Mouse (Mus musculus): Measurements from ENCODE around the gene Col27a1. TPM values are rescaled to one million over a fixed set of nuclear protein-coding genes. Genes with fewer than 3 reads are reported as not detected.

Gene Col27a1
- polyA plus RNA-seq, 1 experiment from 2014 or later: 0.04 TPM

GRCm38 (mm10) chr4:63373404-63373803 lies 159.6 kb downstream of the Col27a1 start:
- peaks cover 95% of the 10 kb centered on the region for H3K36me3 ChIP-seq (ENCODE audit: inconsistent target)
- no peaks in the 10 kb centered on the region for H3K79me2 ChIP-seq (ENCODE audit: inconsistent target)
- WGBS (ENCODE audit: missing documents): 96% methylated on average over 8 of the region's 8 CpGs
- no peak overlapping the region for H3K4me3 ChIP-seq (ENCODE audit: inconsistent target)
- H3K27ac ChIP-seq: no peak overlapping the region

DNA sequence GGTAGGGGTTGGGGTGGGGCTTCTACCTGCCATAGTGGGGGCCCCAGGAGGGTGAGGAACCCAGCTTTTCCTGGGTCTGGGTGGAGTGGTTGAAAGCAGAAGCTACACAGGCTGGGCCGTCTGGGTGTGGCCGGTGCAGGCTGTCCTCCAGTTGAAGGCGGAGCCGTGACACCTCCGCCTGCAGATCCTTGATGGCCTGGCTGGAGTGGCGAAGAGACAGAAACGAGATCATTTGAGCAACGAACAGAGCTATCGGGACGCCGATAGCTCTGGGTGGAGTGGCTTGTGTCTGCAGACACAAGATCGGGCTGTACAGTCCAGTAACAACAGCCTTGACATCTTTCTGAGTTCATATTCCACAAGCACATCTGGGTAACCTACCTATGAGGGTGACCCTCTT lies 160.5 kb downstream of the Col27a1 start:
- Histone ChIP-seq H3K36me3 (ENCODE audit: inconsistent target) (peaks cover 98% of the 10 kb centered on the region), H3K4me3 (ENCODE audit: inconsistent target) (no peak overlapping the region), H3K79me2 (ENCODE audit: inconsistent target) (no peaks in the 10 kb centered on the region), H3K27ac (no peak overlapping the region)
- WGBS (ENCODE audit: missing documents): 82% methylated on average over 12 of the region's 12 CpGs

DNA sequence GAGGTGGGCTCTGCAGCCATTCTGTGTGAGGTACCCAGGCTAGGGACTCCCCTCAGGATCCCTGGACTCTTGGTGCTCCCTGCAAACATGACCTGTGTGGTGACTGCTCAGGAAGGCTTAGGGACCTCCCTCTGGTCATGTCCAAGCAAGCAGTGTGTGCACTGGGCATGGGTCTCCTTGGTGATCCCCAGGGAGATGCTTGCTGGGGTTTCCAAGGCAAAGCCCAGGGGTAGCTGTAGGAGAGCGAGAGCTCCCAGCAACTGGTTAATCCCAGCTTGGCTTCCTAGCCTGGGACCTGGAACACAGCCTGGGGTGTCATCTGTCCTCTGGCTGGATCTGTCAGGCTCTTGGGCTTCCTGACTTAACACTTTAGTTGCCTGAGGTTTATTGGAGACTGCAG lies 161.6 kb downstream of the Col27a1 start:
- Histone ChIP-seq H3K36me3 (ENCODE audit: inconsistent target) (peaks cover 98% of the 10 kb centered on the region), H3K4me3 (ENCODE audit: inconsistent target) (no peak overlapping the region), H3K27ac (no peak overlapping the region), H3K79me2 (ENCODE audit: inconsistent target) (no peaks in the 10 kb centered on the region)
- WGBS (ENCODE audit: missing documents): 100% methylated on average over 1 of the region's 1 CpGs

DNA sequence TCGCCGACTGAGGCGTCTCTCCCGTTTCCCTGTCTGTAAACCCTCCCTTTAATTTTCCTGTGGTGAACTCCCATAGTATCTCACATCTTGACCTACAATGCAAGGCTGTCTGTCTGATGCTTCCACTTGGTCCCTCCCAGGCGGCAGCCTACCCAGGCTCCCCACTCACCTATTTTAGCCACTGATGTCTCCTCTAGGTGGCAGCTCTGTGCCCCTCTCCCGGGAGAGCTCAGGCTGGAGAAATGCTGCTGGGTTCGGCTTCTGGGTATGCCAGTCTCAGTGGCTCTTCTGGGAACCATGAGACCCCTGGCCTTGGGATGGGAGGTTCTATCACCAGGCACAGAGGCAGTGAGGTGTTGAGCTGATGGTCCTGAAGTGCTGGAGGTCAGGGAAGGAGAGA lies 163.7 kb downstream of the Col27a1 start:
- Histone ChIP-seq H3K27ac (no peak overlapping the region), H3K36me3 (ENCODE audit: inconsistent target) (peaks cover 99% of the 10 kb centered on the region), H3K4me3 (ENCODE audit: inconsistent target) (no peak overlapping the region), H3K79me2 (ENCODE audit: inconsistent target) (no peaks in the 10 kb centered on the region)
- 79% methylated on average over 7 of the region's 7 CpGs for WGBS (ENCODE audit: missing documents)

GRCm38 (mm10) chr4:63382676-63383369 lies 169.0 kb downstream of the Col27a1 start:
- peaks cover 88% of the 10 kb centered on the region for H3K36me3 ChIP-seq (ENCODE audit: inconsistent target)
- H3K4me3 ChIP-seq (ENCODE audit: inconsistent target): no peak overlapping the region
- peaks cover 25% of the 10 kb centered on the region for H3K79me2 ChIP-seq (ENCODE audit: inconsistent target)
- 100% methylated on average over 4 of the region's 4 CpGs for WGBS (ENCODE audit: missing documents)
- H3K27ac ChIP-seq: no peak overlapping the region

GRCm38 (mm10) chr4:63383474-63383873 lies 169.7 kb downstream of the Col27a1 start:
- peaks cover 32% of the 10 kb centered on the region for H3K79me2 ChIP-seq (ENCODE audit: inconsistent target)
- H3K36me3 ChIP-seq (ENCODE audit: inconsistent target): peaks cover 86% of the 10 kb centered on the region
- 96% methylated on average over 12 of the region's 12 CpGs for WGBS (ENCODE audit: missing documents)
- H3K4me3 ChIP-seq (ENCODE audit: inconsistent target): no peak overlapping the region
- no peak overlapping the region for H3K27ac ChIP-seq

GRCm38 (mm10) chr4:63384262-63384661 lies 170.5 kb downstream of the Col27a1 start:
- H3K27ac ChIP-seq: no peak overlapping the region
- peaks cover 78% of the 10 kb centered on the region for H3K36me3 ChIP-seq (ENCODE audit: inconsistent target)
- no peak overlapping the region for H3K4me3 ChIP-seq (ENCODE audit: inconsistent target)
- H3K79me2 ChIP-seq (ENCODE audit: inconsistent target): peaks cover 40% of the 10 kb centered on the region
- WGBS (ENCODE audit: missing documents): 92% methylated on average over 4 of the region's 4 CpGs

Other genes starting within 250 kb of the Col27a1 start
- 0.05 TPM in 1 of 3 replicates, not detected in the others for gene Zfp618, start 248.4 kb upstream of the Col27a1 start, polyA plus RNA-seq (2018)
- gene Ambp, start 59.2 kb upstream of the Col27a1 start, polyA plus RNA-seq (2018): not detected in 3 replicates
- not detected in 3 replicates for gene Kif12, start 41.9 kb upstream of the Col27a1 start, polyA plus RNA-seq (2018)
- 0.36 to 0.41 TPM in 2 of 3 replicates, not detected in the other for gene Orm1, start 130.6 kb downstream of the Col27a1 start, polyA plus RNA-seq (2018)
- gene Orm3, start 142.2 kb downstream of the Col27a1 start, polyA plus RNA-seq (2018): not detected in 3 replicates
- gene Orm2, start 148.4 kb downstream of the Col27a1 start, polyA plus RNA-seq (2018): not detected in 3 replicates
- gene Akna, start 189.3 kb downstream of the Col27a1 start, polyA plus RNA-seq (2018): 14.8 to 23.1 TPM (median 20.8 TPM) in 3 replicates